Mouse (Mus musculus): Measurements from ENCODE around the gene Bckdhb.

DNA sequence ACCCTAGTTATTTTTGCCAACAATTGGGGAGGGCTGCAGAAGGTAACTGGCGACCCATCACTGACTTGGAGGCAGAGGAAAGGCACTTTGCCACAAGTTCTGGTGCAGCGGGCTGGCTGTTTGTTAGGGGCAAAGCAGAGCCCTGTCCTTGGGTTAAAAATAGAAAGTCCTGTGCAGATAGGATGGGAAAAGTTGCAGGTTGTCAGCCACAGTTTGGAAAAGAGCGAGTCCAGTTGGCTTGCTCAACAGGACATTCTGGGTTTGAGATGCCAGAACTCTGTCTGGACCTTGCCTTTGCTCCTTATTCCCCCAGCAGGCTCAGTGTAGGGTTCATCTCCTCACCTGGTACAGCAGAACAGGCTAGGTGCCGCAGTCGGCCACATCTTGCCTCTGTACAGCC lies 200.1 kb downstream of the Bckdhb start:
- TF ChIP-seq CTCF (conservative IDR thresholded peaks at IDR 0.05; ENCODE audit: low read length) = no peak
- no peak for TF ChIP-seq NANOG (IDR thresholded peaks at IDR 0.05; ENCODE audit: borderline replicate concordance, low read length)
